Mouse (Mus musculus) layer of hippocampus, postnatal 10 days (tissue): ENCODE results near the gene Luc7l. TPM values are rescaled to one million over a fixed set of nuclear protein-coding genes. Genes with fewer than 3 reads are reported as not detected.
"Not testable (repeated sequence)": the region's sequence is repeated elsewhere in the genome, so short reads cannot be mapped to it uniquely, and the experiment has no call there.

Experiments used
- DNase-seq, 2 experiments: peaks; one replicate each; pipeline ENCODE4 v3.0.0; 2021; ENCODE audit warnings: low spot score in 2 of 2
- total RNA-seq, 2 experiments: library from RNA; stranded (reverse); gene quantifications; 2 replicates each; pipeline ENCODE4 v1.2.3; 2021

Gene Luc7l
- total RNA-seq, 2 experiments from 2014 or later: 85.3 to 93.4 TPM

GRCm38 (mm10) chr17:26251886-26252538 is 684 bp upstream of the Luc7l start:
- no peak for DNase-seq

DNA sequence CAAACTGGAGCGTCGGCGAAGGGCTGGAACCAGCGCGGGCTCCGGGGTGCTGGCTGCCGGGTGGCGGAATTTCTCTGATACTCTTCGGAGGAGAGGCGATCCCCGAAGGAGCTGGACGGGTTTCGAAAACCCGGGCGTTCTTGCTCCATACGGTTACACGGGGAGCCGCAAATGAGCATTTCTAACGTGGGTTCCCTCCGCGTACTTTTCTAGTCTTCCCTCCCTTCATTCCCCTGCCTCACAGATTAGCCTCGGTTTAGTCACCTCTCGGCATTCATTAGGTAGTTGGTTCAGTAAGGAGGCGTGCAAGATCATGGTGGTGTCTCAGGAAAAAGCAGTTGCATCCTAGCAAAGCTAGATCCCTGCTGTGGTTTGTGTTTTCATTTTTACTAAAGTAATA is 703 bp downstream of the Luc7l start:
- DNase-seq: no peak

DNA sequence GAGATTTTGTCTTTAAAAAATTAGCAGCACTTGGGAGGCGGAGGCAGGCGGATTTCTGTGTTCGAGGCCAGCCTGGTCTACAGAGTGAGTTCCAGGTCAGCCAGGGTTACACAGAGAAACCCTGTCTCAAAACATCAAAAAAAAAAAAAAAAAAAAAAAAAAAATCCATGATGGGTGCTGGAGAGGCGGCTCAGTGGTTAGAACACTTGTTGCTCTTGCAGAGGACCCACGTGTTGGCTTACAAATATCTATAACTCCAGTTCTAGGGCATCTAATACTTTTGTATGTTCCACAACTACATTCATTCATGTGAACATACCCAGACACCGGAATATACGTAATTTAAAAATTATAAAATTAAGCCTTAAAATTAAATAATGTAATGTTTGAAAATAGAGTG is 2.6 kb downstream of the Luc7l start:
- DNase-seq: no peak

DNA sequence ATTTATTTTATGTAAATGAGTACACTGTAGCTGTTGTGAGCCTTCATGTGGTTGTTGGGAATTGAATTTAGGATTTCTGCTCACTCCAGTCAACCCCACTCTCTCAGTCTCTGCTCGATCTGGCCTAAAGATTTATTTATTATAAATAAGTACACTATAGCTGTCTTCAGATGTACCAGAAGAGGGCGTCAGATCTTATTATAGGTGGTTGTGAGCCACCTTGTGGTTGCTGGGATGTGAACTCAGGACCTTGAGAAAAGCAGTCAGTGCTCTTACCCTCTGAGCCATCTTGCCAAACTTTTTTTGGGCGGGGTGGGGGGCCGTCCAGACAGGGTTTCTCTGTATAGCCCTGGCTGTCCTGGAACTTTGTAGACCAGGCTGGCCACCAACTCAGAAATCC is 9.1 kb downstream of the Luc7l start:
- no peak for DNase-seq

GRCm38 (mm10) chr17:26262384-26262783 is 9.7 kb downstream of the Luc7l start:
- DNase-seq: no peak

- no peak for DNase-seq
Observed at GRCm38 (mm10) chr17:26268851-26269250, 16.2 kb downstream of the Luc7l start.

DNA sequence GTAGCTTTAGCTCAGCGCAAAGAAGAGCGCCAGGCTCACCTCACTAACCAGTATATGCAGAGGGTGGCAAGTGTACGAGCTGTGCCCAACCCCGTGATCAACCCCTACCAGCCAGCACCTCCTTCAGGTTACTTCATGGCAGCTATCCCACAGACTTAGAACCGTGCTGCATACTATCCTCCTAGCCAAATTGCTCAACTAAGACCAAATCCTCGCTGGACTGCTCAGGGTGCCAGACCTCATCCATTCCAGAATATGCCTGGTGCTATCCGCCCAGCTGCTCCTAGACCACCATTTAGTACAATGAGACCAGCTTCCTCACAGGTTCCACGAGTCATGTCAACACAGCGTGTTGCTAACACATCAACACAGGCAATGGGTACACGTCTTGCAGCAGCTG is 16.9 kb downstream of the Luc7l start:
- not testable (repeated sequence) for DNase-seq

DNA sequence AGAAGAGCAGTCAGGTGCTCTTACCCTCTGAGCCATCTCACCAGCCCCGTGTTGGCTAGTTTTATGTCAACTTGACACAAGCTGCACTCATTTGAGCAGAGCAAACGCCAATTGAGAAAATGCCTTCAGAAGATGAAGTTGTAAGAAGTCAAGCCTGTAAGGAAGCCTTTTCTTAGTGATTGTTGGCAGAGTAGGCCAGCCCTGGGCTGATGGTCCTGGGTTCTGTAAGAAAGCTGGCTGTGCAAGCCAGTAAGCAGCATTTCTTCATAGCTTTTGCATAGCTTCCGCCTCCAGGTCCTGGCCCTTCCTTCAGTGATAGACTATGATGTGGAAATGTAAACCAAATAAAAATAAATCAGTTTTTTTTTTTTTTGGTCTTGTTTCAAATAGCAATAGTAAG is 19.9 kb downstream of the Luc7l start:
- DNase-seq: no peak

DNA sequence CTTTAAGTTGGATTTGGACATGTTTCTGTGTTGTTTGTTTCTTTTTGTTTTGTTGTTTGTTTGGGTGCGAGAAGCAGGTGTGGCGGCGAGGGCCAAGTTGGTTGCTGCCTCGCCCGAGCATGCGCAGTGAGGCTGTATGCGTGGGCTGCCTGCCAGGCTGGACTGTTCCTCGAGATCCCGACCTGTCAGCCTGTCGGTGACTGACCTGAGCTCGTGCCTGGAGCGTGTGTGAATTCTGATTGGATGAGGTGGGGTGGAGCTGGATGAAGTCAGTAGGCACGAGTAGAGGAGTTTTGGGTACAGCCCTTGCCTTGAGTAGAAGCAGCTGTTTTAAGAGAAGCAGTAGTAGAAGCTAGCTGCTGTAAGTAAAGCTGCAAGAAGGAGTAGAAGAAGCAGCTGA is 23.2 kb downstream of the Luc7l start:
- no peak for DNase-seq

- DNase-seq: peak; percentile 37 to 48
Observed at GRCm38 (mm10) chr17:26276711-26277110, 24.0 kb downstream of the Luc7l start.

DNA sequence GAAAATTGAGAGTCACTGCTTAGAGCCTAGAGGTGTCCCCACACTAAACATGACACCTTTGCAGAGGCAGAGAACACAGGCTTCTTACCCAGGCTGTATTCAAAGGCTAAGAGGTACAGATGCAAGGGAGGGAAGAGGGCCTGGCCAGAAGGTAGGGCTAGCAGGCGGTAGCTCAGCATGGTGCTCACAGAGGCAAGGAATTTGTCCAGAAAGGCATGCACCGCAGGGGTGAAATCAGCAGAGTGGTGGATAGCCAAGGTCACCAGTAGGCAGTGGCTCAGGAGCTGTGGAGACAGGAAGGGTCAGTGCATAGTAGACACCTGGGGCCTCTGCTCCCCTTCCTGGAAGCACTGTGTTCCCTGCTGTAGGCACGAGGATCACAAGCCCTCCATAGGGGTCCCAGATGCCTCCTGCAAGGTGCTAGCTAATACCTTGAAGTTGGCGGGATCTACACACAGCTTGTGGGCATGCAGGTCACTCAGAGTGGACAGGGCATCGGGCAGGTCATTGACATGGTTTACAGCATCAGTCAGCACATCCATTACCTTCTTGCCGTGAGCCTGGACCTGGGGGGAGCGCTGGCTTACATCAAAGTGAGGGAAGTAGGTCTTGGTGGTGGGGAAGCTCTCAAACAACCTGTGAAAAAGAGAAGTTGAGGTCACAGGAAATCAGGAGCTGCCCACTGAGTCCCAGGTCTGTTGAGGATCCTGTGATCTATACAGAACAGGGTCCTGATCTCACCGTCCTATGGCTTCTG is 33.7 kb downstream of the Luc7l start:
- no peak for DNase-seq

DNA sequence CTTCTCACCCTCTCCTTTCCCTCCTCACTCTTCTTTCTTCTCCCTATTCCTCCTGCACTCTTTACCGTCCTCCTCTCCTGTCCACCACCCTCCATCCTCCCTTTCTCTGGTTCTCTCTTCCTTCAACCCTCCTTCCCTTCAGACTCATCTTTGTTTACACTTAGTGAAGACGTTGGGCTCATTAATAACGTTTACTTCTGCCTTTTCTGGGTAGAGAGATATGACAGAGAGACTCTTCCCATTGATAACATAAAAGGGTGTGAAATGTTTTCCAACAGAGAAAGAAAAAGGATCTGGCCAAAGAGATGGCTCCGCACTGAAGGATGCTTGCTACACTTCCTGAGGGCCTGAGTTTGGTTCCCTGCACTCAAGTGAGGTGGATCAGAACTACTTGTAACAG is 36.8 kb downstream of the Luc7l start:
- DNase-seq: no peak

DNA sequence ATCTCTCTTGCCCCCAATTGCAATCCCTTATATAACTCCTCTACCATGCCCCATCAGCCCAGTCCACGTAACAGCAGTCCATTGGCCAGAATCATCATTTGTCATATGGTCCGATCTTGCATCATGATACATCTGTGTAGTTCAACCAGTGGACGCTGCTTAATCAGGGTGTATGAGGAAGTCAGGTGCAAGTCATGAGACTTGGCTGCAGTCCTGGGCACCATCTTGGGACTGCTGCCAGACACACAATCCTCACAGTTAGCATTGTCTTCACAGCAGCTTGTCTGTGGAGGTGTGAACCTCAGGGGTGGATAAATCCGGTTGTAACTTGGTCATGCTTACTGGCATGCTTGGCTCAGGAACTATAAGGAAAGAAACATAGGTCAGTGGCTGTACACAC is 45.6 kb downstream of the Luc7l start:
- not testable (repeated sequence) for DNase-seq

DNA sequence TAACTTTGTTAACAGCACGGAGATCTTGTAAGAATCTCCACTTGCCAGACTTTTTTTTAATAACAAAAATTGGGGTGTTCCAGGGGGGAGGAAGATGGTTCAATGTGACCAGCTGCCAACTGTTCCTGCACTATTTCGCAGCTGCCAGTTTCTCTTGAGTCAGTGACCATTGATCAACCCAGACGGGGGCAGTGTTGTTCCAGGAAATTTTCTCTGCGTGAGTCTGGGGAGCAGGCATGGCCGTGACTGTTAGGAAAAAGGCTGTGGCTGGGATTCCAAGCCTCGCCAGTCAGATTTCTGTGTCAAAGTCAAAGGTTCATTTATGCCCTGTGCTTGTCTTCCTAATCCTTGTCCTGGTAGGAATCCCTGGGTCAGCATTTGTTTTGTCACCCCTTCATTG is 61.6 kb downstream of the Luc7l start:
- DNase-seq: peak; percentile 87 to 90

GRCm38 (mm10) chr17:26315474-26315873 is 62.8 kb downstream of the Luc7l start:
- no peak for DNase-seq

DNA sequence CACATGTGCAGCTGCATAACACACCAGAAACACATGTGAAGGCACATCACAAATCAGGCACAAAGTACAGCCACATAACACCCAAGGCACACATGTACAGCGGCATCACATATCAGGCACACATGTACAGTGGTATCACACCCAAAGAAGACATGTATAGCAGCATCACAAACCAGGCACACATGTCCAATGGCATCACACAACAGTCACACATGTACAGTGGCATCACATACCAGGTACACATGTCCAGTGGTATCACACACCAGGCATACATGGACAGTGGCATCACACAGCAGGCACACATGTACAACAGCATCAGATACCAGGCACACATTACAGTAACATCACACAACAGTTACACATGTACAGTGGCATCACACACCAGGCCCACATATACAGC is 65.7 kb downstream of the Luc7l start:
- DNase-seq: no peak

Other genes with a start within 250 kb of the Luc7l start
- 10 to 100 TPM; 69.6 to 79.3 TPM for gene Rab11fip3, start 183.3 kb upstream of the Luc7l start, total RNA-seq
- 10 to 100 TPM; 24.8 to 25.7 TPM for gene Decr2, start 162.6 kb upstream of the Luc7l start, total RNA-seq
- gene Nme4, start 157.3 kb upstream of the Luc7l start, total RNA-seq: 1 to 10 TPM; 4.6 to 5.7 TPM
- 1 to 10 TPM; 7.6 to 7.8 TPM for gene Tmem8, start 139.6 kb upstream of the Luc7l start, total RNA-seq
- gene Mrpl28, start 129.4 kb upstream of the Luc7l start, total RNA-seq: 10 to 100 TPM; 72.2 to 81.8 TPM
- gene Axin1, start 114.2 kb upstream of the Luc7l start, total RNA-seq: 10 to 100 TPM; 23.7 to 25.1 TPM
- gene Pdia2, start 53.8 kb upstream of the Luc7l start, total RNA-seq: under 1 TPM; 0.29 to 0.89 TPM
- 10 to 100 TPM; 63.0 to 81.1 TPM for gene Rgs11, start 49.9 kb upstream of the Luc7l start, total RNA-seq
- 100 to 1,000 TPM; 199 to 205 TPM for gene Arhgdig, start 45.1 kb upstream of the Luc7l start, total RNA-seq
- 10 to 100 TPM; 19.9 to 23.3 TPM for gene Fam234a, start 8.7 kb upstream of the Luc7l start, total RNA-seq
- gene Neurl1b, start 161.9 kb downstream of the Luc7l start, total RNA-seq: 10 to 100 TPM; 87.9 to 88.7 TPM